Mouse (Mus musculus) gastrocnemius, postnatal 25 days (tissue): ENCODE results near the gene Stx7. TPM values are rescaled to one million over a fixed set of nuclear protein-coding genes. Genes with fewer than 3 reads are reported as not detected.

Experiments
- total RNA-seq, 2 experiments: library from RNA; stranded (reverse); gene quantifications; 1 replicate in 1 of 2; 2 replicates in 1 of 2; pipeline ENCODE4 v1.2.3; 2021

Stx7 gene
- total RNA-seq, 2 experiments from 2014 or later = 23.6 to 24.1 TPM

Other genes with a start within 250 kb of the Stx7 start
- not detected for gene Taar1, start 228.9 kb upstream of the Stx7 start, total RNA-seq
- gene Taar2, start 210.7 kb upstream of the Stx7 start, total RNA-seq = not detected
- not detected for gene Taar3, start 199.7 kb upstream of the Stx7 start, total RNA-seq
- gene Taar4, start 188.8 kb upstream of the Stx7 start, total RNA-seq = not detected
- gene Taar5, start 178.6 kb upstream of the Stx7 start, total RNA-seq = not detected
- not detected for gene Taar6, start 163.7 kb upstream of the Stx7 start, total RNA-seq
- gene Taar7a, start 155.8 kb upstream of the Stx7 start, total RNA-seq = not detected
- not detected for gene Taar7b, start 149.4 kb upstream of the Stx7 start, total RNA-seq
- gene Taar7d, start 122.1 kb upstream of the Stx7 start, total RNA-seq = not detected
- gene Taar7e, start 111.7 kb upstream of the Stx7 start, total RNA-seq = not detected
- gene Taar7f, start 99.8 kb upstream of the Stx7 start, total RNA-seq = not detected
- gene Taar8a, start 72.8 kb upstream of the Stx7 start, total RNA-seq = not detected
- gene Taar8b, start 57.0 kb upstream of the Stx7 start, total RNA-seq = not detected
- gene Taar8c, start 47.4 kb upstream of the Stx7 start, total RNA-seq = not detected
- gene Taar9, start 39.8 kb upstream of the Stx7 start, total RNA-seq = not detected
- gene Moxd1, start 74.2 kb downstream of the Stx7 start, total RNA-seq = under 1 TPM; 0.56 to 0.69 TPM